Mouse (Mus musculus) kidney, embryonic 14.5 days (tissue): ENCODE measurements at regions not wholly inside any gene's neighbourhood (a gene's known extent, or its start where the extent isn't known, plus 50 kb on each side); places are given as distances from the start of the nearest gene placed in this dataset.

Experiments used
- ATAC-seq: fragments of 200-750 bp; cut with Nextera tagmentation; 2 replicates; pipeline ENCODE4 v1.8.0; 2017; ENCODE audit warnings: moderate number of reproducible peaks, mild to moderate bottlenecking, moderate TSS enrichment, moderate library complexity; ENCODE audit not compliant: low FRiP score, low TSS enrichment
- H3K27ac ChIP-seq: fragments of 300-500 bp; sonication (generic); 2 replicates; pipeline ENCODE4 v1.5.1; 2014; ENCODE audit warnings: low read depth, mild to moderate bottlenecking, low read length, moderate library complexity, mixed read lengths
- H3K27me3 ChIP-seq: fragments of 300-500 bp; sonication (generic); 2 replicates; pipeline ENCODE4 v1.6.1; 2014; ENCODE audit warnings: mild to moderate bottlenecking, low read length; ENCODE audit not compliant: control insufficient read depth, insufficient read depth
- H3K36me3 ChIP-seq: fragments of 300-500 bp; sonication (generic); 2 replicates; pipeline ENCODE4 v1.6.1; 2014; ENCODE audit warnings: low read length, mixed read lengths; ENCODE audit not compliant: control insufficient read depth, insufficient read depth
- H3K4me1 ChIP-seq: fragments of 300-500 bp; sonication (generic); 2 replicates; pipeline ENCODE4 v1.6.1; 2014; ENCODE audit warnings: low read length, mixed read lengths; ENCODE audit not compliant: control insufficient read depth, insufficient read depth
- H3K4me2 ChIP-seq: fragments of 300-500 bp; sonication (generic); replicated peaks from 2 replicates; pipeline ENCODE4 v1.6.1; 2014; ENCODE audit warnings: low read depth, mild to moderate bottlenecking, low read length
- H3K4me3 ChIP-seq: fragments of 300-500 bp; sonication (generic); 2 replicates; pipeline ENCODE4 v1.5.1; 2014; ENCODE audit warnings: mild to moderate bottlenecking, low read length
- H3K9ac ChIP-seq: fragments of 300-500 bp; sonication (generic); 2 replicates; pipeline ENCODE4 v1.6.1; 2014; ENCODE audit warnings: low read depth, mild to moderate bottlenecking, low read length, moderate library complexity
- H3K9me3 ChIP-seq: fragments of 300-500 bp; sonication (generic); 2 replicates; pipeline ENCODE4 v1.6.1; 2016; ENCODE audit warnings: low read length; ENCODE audit not compliant: control insufficient read depth
- WGBS: fragments of 180-500 bp; shearing (Covaris S2); extraction: QIAGEN DNeasy Blood & Tissue Kit; methylation state at CpG from one replicate; pipeline ENCODE4 v1.1.7; 2014; 5-methylcytosine and 5-hydroxymethylcytosine counted together

GRCm38 (mm10) chr12:36748345-36748744 is 360.0 kb upstream of the Meox2 start:
- no peak overlapping the region for H3K4me2 ChIP-seq
- H3K27ac ChIP-seq = no peak overlapping the region

GRCm38 (mm10) chr12:36765315-36766058 is 342.9 kb upstream of the Meox2 start:
- Histone ChIP-seq H3K9ac (no peak overlapping the region), H3K4me3 (no peak overlapping the region), H3K4me1 (no peaks in the 10 kb centered on the region), H3K27me3 (no peaks in the 10 kb centered on the region), H3K27ac (no peak overlapping the region), H3K4me2 (no peak overlapping the region), H3K36me3 (no peaks in the 10 kb centered on the region), H3K9me3 (no peaks in the 10 kb centered on the region)
- WGBS = 82% methylated on average over 4 of the region's 4 CpGs
- ATAC-seq = no peak

More at GRCm38 (mm10) chr12:36748345-36748744, 360.0 kb upstream of the Meox2 start:
- no peak overlapping the region for H3K9ac ChIP-seq
- ATAC-seq = no peak
- H3K9me3 ChIP-seq = no peaks in the 10 kb centered on the region; the same call in 1 of the 2 replicates
- H3K36me3 ChIP-seq = no peaks in the 10 kb centered on the region
- WGBS = 78% methylated on average over 1 of the region's 1 CpGs
- no peaks in the 10 kb centered on the region for H3K4me1 ChIP-seq
- H3K4me3 ChIP-seq = no peak overlapping the region
- H3K27me3 ChIP-seq = no peaks in the 10 kb centered on the region

- ATAC-seq = no peak
- Histone ChIP-seq H3K4me2 (no peak overlapping the region), H3K4me3 (no peak overlapping the region), H3K36me3 (no peaks in the 10 kb centered on the region), H3K9ac (no peak overlapping the region), H3K9me3 (no peaks in the 10 kb centered on the region), H3K27ac (no peak overlapping the region), H3K4me1 (no peaks in the 10 kb centered on the region), H3K27me3 (no peaks in the 10 kb centered on the region)
- 53% methylated on average over 1 of the region's 1 CpGs for WGBS
These were observed 342.2 kb upstream of the Meox2 start for GRCm38 (mm10) chr12:36766167-36766566.

GRCm38 (mm10) chr12:36780761-36781160 is 327.6 kb upstream of the Meox2 start:
- no peak overlapping the region for H3K4me3 ChIP-seq
- no peak overlapping the region for H3K27ac ChIP-seq
- WGBS = 86% methylated on average over 7 of the region's 7 CpGs

GRCm38 (mm10) chr12:36790866-36791265 is 317.5 kb upstream of the Meox2 start:
- H3K27ac ChIP-seq = no peak overlapping the region
- 66% methylated on average over 2 of the region's 2 CpGs for WGBS
- ATAC-seq = no peak
- no peaks in the 10 kb centered on the region for H3K36me3 ChIP-seq
- H3K9me3 ChIP-seq = no peaks in the 10 kb centered on the region
- no peak overlapping the region for H3K4me3 ChIP-seq
- H3K4me1 ChIP-seq = no peaks in the 10 kb centered on the region
- no peak overlapping the region for H3K4me2 ChIP-seq
- no peaks in the 10 kb centered on the region for H3K27me3 ChIP-seq
- H3K9ac ChIP-seq = no peak overlapping the region

More at GRCm38 (mm10) chr12:36780761-36781160, 327.6 kb upstream of the Meox2 start:
- ATAC-seq = no peak
- Histone ChIP-seq H3K9me3 (no peaks in the 10 kb centered on the region), H3K4me2 (no peak overlapping the region), H3K9ac (no peak overlapping the region), H3K36me3 (no peaks in the 10 kb centered on the region), H3K4me1 (no peaks in the 10 kb centered on the region), H3K27me3 (no peaks in the 10 kb centered on the region)

GRCm38 (mm10) chr12:36791430-36791829 is 316.9 kb upstream of the Meox2 start:
- H3K4me2 ChIP-seq = no peak overlapping the region
- no peaks in the 10 kb centered on the region for H3K36me3 ChIP-seq
- H3K27ac ChIP-seq = no peak overlapping the region
- WGBS = 83% methylated on average over 3 of the region's 3 CpGs
- H3K9me3 ChIP-seq = no peaks in the 10 kb centered on the region
- ATAC-seq = no peak
- H3K4me1 ChIP-seq = no peaks in the 10 kb centered on the region
- no peak overlapping the region for H3K9ac ChIP-seq
- no peaks in the 10 kb centered on the region for H3K27me3 ChIP-seq
- H3K4me3 ChIP-seq = no peak overlapping the region

GRCm38 (mm10) chr12:36792205-36792604 is 316.1 kb upstream of the Meox2 start:
- no peaks in the 10 kb centered on the region for H3K36me3 ChIP-seq
- no peaks in the 10 kb centered on the region for H3K4me1 ChIP-seq
- H3K27ac ChIP-seq = no peak overlapping the region
- no peaks in the 10 kb centered on the region for H3K9me3 ChIP-seq
- H3K4me3 ChIP-seq = no peak overlapping the region
- no peaks in the 10 kb centered on the region for H3K27me3 ChIP-seq
- H3K9ac ChIP-seq = no peak overlapping the region
- H3K4me2 ChIP-seq = no peak overlapping the region
- no peak for ATAC-seq
- WGBS = 65% methylated on average over 3 of the region's 3 CpGs

- no peak overlapping the region for H3K27ac ChIP-seq
- no peak overlapping the region for H3K4me2 ChIP-seq
- no peaks in the 10 kb centered on the region for H3K27me3 ChIP-seq
- H3K4me1 ChIP-seq = no peaks in the 10 kb centered on the region
- H3K4me3 ChIP-seq = no peak overlapping the region
- no peak for ATAC-seq
- 25% methylated on average over 2 of the region's 2 CpGs for WGBS
- H3K9me3 ChIP-seq = no peaks in the 10 kb centered on the region
- no peak overlapping the region for H3K9ac ChIP-seq
- no peaks in the 10 kb centered on the region for H3K36me3 ChIP-seq
These were observed 314.5 kb upstream of the Meox2 start for GRCm38 (mm10) chr12:36793799-36794198.

GRCm38 (mm10) chr12:36796201-36796600 is 312.1 kb upstream of the Meox2 start:
- Histone ChIP-seq H3K4me1 (no peaks in the 10 kb centered on the region), H3K4me3 (no peak overlapping the region), H3K36me3 (no peaks in the 10 kb centered on the region), H3K9me3 (no peaks in the 10 kb centered on the region), H3K27me3 (no peaks in the 10 kb centered on the region), H3K4me2 (no peak overlapping the region), H3K27ac (no peak overlapping the region), H3K9ac (no peak overlapping the region)
- WGBS = 86% methylated on average over 4 of the region's 4 CpGs
- ATAC-seq = no peak
